Mouse (Mus musculus): ENCODE measurements around the gene Arhgdib. TPM values are rescaled to one million over a fixed set of nuclear protein-coding genes. Genes with fewer than 3 reads are reported as not detected.
A peak's percentile ranks its signal among the peaks of the same experiment; 100 is the strongest.
"Not testable (repeated sequence)": the region's sequence is repeated elsewhere in the genome, so short reads cannot be mapped to it uniquely, and the experiment has no call there.

The Arhgdib gene
- polyA plus RNA-seq (2015; fragmentation: Nextera tagmentation; extraction: Ambion mirVana) = 62.1 and 63.8 TPM in 2 replicates

GRCm38 (mm10) chr6:136941051-136942021 is at the start of gene Arhgdib:
Gene Arhgdib, minus strand, starts transcription at chr6:136941899.
- H3K27ac ChIP-seq = peak within 1 kb of the TSS; percentile 95
- no peaks in the 10 kb centered on the region for H3K9me3 ChIP-seq (replicated peaks)
- 33% methylated on average over 12 of the region's 12 CpGs for WGBS
- peak within 1 kb of the TSS; percentile 41 for H3K9ac ChIP-seq
- H3K4me2 ChIP-seq = peak within 1 kb of the TSS; percentile 41
- H3K36me3 ChIP-seq = no peaks in the 10 kb centered on the region
- H3K4me3 ChIP-seq (replicated peaks) = peak within 1 kb of the TSS; percentile 21
- peak; percentile 61 for ATAC-seq (replicated peaks; ENCODE audit: low FRiP score)
- no peaks in the 10 kb centered on the region for H3K27me3 ChIP-seq
- H3K4me1 ChIP-seq = peaks cover 36% of the 10 kb centered on the region

GRCm38 (mm10) chr6:136990557-136990956 is 48.9 kb upstream of the Arhgdib start:
- H3K4me1 ChIP-seq = peaks cover 21% of the 10 kb centered on the region
- no peaks in the 10 kb centered on the region for H3K36me3 ChIP-seq
- peak overlapping the region; percentile 48 for H3K4me2 ChIP-seq
- ATAC-seq (replicated peaks; ENCODE audit: low FRiP score) = no peak
- no peak overlapping the region for H3K4me3 ChIP-seq (replicated peaks)
- no peak overlapping the region for H3K9ac ChIP-seq
- WGBS = 25% methylated on average over 8 of the region's 8 CpGs
- H3K27ac ChIP-seq = no peak overlapping the region
- no peaks in the 10 kb centered on the region for H3K27me3 ChIP-seq
- no peaks in the 10 kb centered on the region for H3K9me3 ChIP-seq (replicated peaks)

- Histone ChIP-seq H3K4me3 (replicated peaks) (peak overlapping the region; percentile 27), H3K27me3 (no peaks in the 10 kb centered on the region), H3K9ac (no peak overlapping the region), H3K36me3 (no peaks in the 10 kb centered on the region), H3K4me2 (peak overlapping the region; percentile 48), H3K9me3 (replicated peaks) (no peaks in the 10 kb centered on the region), H3K4me1 (peaks cover 22% of the 10 kb centered on the region), H3K27ac (no peak overlapping the region)
- 31% methylated on average over 11 of the region's 11 CpGs for WGBS
- ATAC-seq (replicated peaks; ENCODE audit: low FRiP score) = 0 out of 2 replicates have a peak, but pooled peaks have one; percentile 54
Measured at GRCm38 (mm10) chr6:136989824-136990497, 48.3 kb upstream of the Arhgdib start.

- peaks cover 22% of the 10 kb centered on the region for H3K4me1 ChIP-seq
- no peak for ATAC-seq (replicated peaks; ENCODE audit: low FRiP score)
- H3K4me2 ChIP-seq = no peak overlapping the region
- H3K9ac ChIP-seq = no peak overlapping the region
- H3K36me3 ChIP-seq = no peaks in the 10 kb centered on the region
- no peaks in the 10 kb centered on the region for H3K9me3 ChIP-seq (replicated peaks)
- WGBS = 90% methylated on average over 7 of the region's 7 CpGs
- no peak overlapping the region for H3K4me3 ChIP-seq (replicated peaks)
- no peak overlapping the region for H3K27ac ChIP-seq
- H3K27me3 ChIP-seq = no peaks in the 10 kb centered on the region
Measured at GRCm38 (mm10) chr6:136988536-136989060, 46.9 kb upstream of the Arhgdib start.

GRCm38 (mm10) chr6:136986718-136987117 is 45.0 kb upstream of the Arhgdib start:
- 64% methylated on average over 11 of the region's 11 CpGs for WGBS
- Histone ChIP-seq H3K9ac (no peak overlapping the region), H3K27ac (no peak overlapping the region), H3K27me3 (no peaks in the 10 kb centered on the region), H3K4me1 (peaks cover 22% of the 10 kb centered on the region), H3K4me2 (no peak overlapping the region), H3K9me3 (replicated peaks) (no peaks in the 10 kb centered on the region), H3K36me3 (no peaks in the 10 kb centered on the region), H3K4me3 (replicated peaks) (no peak overlapping the region)
- no peak for ATAC-seq (replicated peaks; ENCODE audit: low FRiP score)

- ATAC-seq (replicated peaks; ENCODE audit: low FRiP score) = no peak
- Histone ChIP-seq H3K9me3 (replicated peaks) (no peaks in the 10 kb centered on the region), H3K4me1 (peaks cover 22% of the 10 kb centered on the region), H3K27me3 (no peaks in the 10 kb centered on the region), H3K27ac (no peak overlapping the region), H3K4me2 (peak overlapping the region; percentile 17; the same call in 1 of the 2 replicates), H3K9ac (no peak overlapping the region), H3K36me3 (no peaks in the 10 kb centered on the region), H3K4me3 (replicated peaks) (no peak overlapping the region)
- WGBS = 49% methylated on average over 13 of the region's 13 CpGs
Measured at GRCm38 (mm10) chr6:136986019-136986418, 44.3 kb upstream of the Arhgdib start.

GRCm38 (mm10) chr6:136983201-136983600 is 41.5 kb upstream of the Arhgdib start:
- Histone ChIP-seq H3K9me3 (replicated peaks) (no peaks in the 10 kb centered on the region), H3K4me1 (peaks cover 16% of the 10 kb centered on the region), H3K36me3 (no peaks in the 10 kb centered on the region), H3K27ac (no peak overlapping the region), H3K27me3 (no peaks in the 10 kb centered on the region), H3K9ac (no peak overlapping the region), H3K4me3 (replicated peaks) (no peak overlapping the region), H3K4me2 (no peak overlapping the region)
- no peak for ATAC-seq (replicated peaks; ENCODE audit: low FRiP score)
- WGBS = 60% methylated on average over 7 of the region's 7 CpGs

- no peak overlapping the region for H3K4me3 ChIP-seq (replicated peaks)
- no peak for ATAC-seq (replicated peaks; ENCODE audit: low FRiP score)
- no peak overlapping the region for H3K4me2 ChIP-seq
- 73% methylated on average over 6 of the region's 6 CpGs for WGBS
- peaks cover 16% of the 10 kb centered on the region for H3K4me1 ChIP-seq
- H3K36me3 ChIP-seq = no peaks in the 10 kb centered on the region
- H3K9ac ChIP-seq = no peak overlapping the region
- H3K27ac ChIP-seq = no peak overlapping the region
- no peaks in the 10 kb centered on the region for H3K27me3 ChIP-seq
- no peaks in the 10 kb centered on the region for H3K9me3 ChIP-seq (replicated peaks)
Measured at GRCm38 (mm10) chr6:136982581-136982980, 40.9 kb upstream of the Arhgdib start.

- Histone ChIP-seq H3K4me1 (peaks cover 9% of the 10 kb centered on the region), H3K27ac (peak overlapping the region; percentile 76), H3K27me3 (no peaks in the 10 kb centered on the region), H3K36me3 (no peaks in the 10 kb centered on the region), H3K9me3 (replicated peaks) (no peaks in the 10 kb centered on the region), H3K9ac (no peak overlapping the region), H3K4me2 (peak overlapping the region; percentile 30; the same call in 1 of the 2 replicates), H3K4me3 (replicated peaks) (no peak overlapping the region)
- peak; percentile 74 for ATAC-seq (replicated peaks; ENCODE audit: low FRiP score)
- 19% methylated on average over 3 of the region's 3 CpGs for WGBS
Measured at GRCm38 (mm10) chr6:136980331-136980746, 38.6 kb upstream of the Arhgdib start.

GRCm38 (mm10) chr6:136979274-136980082 is 37.8 kb upstream of the Arhgdib start:
- Histone ChIP-seq H3K36me3 (no peaks in the 10 kb centered on the region), H3K4me1 (peaks cover 7% of the 10 kb centered on the region), H3K27me3 (no peaks in the 10 kb centered on the region), H3K4me2 (no peak overlapping the region), H3K27ac (no peak overlapping the region), H3K9ac (no peak overlapping the region), H3K4me3 (replicated peaks) (no peak overlapping the region), H3K9me3 (replicated peaks) (no peaks in the 10 kb centered on the region)
- ATAC-seq (replicated peaks; ENCODE audit: low FRiP score) = no peak
- 81% methylated on average over 23 of the region's 23 CpGs for WGBS

- H3K27me3 ChIP-seq; H3K4me3 ChIP-seq (replicated peaks); H3K36me3 ChIP-seq; H3K27ac ChIP-seq; H3K9ac ChIP-seq; H3K4me2 ChIP-seq; ATAC-seq (replicated peaks; ENCODE audit: low FRiP score); H3K4me1 ChIP-seq; H3K9me3 ChIP-seq (replicated peaks): not testable (repeated sequence)
- WGBS = 32% methylated on average over 4 of the region's 4 CpGs
Measured at GRCm38 (mm10) chr6:136968877-136969276, 27.2 kb upstream of the Arhgdib start.
